Comparison of ENCODE assay signal across 8 mouse cellular contexts in the genomic region with DNA sequence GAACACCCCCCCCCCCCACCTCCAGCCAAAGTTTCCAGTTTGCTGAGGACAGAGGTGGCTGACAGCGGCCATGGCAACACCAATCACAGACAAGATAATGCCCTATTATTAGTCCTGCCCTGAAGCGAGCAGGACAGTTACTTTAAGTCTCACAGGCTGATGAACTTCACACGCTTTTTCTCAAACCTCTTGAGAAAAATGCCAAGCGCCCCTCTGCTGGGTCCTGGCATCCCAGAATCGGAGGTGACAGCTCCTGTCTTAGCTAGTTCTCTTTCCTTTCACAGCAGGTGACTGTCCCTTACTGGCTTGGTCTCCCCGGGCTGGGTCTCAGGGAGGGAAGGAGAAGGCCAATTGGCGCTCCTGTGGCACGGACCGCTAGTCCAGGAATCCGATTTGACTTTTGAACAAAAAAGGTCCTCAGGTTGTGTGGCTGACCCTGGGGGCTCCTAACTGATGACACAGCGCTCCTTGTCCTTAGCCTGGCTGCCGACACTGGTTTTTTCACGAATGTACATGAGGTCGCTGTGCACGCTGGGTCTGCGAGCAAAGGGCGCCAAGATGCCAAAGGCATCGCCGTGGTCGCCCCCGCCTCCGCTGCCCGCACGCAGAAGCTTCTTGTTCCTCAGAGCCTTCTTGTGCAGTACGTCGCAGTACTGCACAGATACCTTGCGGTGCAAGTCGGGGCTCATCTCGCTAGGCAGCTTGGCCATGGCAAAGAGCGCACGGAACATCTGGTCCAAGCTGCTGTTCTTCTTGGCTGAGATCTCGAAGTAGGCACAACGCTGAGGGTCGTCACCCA. TPM values are rescaled to one million over a fixed set of nuclear protein-coding genes. Genes with fewer than 3 reads are reported as not detected.
DNase-seq lines count a peak whose midpoint lies in the region; ATAC-seq and TF ChIP-seq lines count a peak whose summit lies in the region.

No protein-coding gene starts in this region.

- peaks cover 47% of the 10 kb centered on the region for H3K4me1 ChIP-seq in embryonic facial prominence, embryonic 15.5 days
- peaks cover 20% of the 10 kb centered on the region for H3K4me1 ChIP-seq in kidney, postnatal 0 days (replicated peaks; ENCODE audit: insufficient read depth, low read length)
- peaks cover 33% of the 10 kb centered on the region for H3K4me1 ChIP-seq in neural tube, embryonic 13.5 days (replicated peaks)

- intact Hi-C loops in left cerebral cortex, postnatal 4 days (cut with DNase I): no loop called here

- H3K4me3 ChIP-seq in embryonic facial prominence, embryonic 15.5 days (replicated peaks): peak overlapping the region; percentile 51
- peak overlapping the region; percentile 48 for H3K4me3 ChIP-seq in kidney, postnatal 0 days (replicated peaks; ENCODE audit: low read depth, low read length)
- peak overlapping the region; percentile 42 for H3K4me3 ChIP-seq in neural tube, embryonic 13.5 days

- TF ChIP-seq CTCF in kidney, postnatal 0 days (IDR thresholded peaks at IDR 0.05; ENCODE audit: low read depth): no peak

- 10% methylated on average over 34 of the region's 34 CpGs for WGBS in embryonic facial prominence, embryonic 15.5 days
- 9% methylated on average over 34 of the region's 34 CpGs for WGBS in kidney, postnatal 0 days
- WGBS in neural tube, embryonic 13.5 days: 6% methylated on average over 34 of the region's 34 CpGs

- H3K4me2 ChIP-seq in embryonic facial prominence, embryonic 15.5 days (replicated peaks): peak overlapping the region; percentile 97
- peak overlapping the region; percentile 92 for H3K4me2 ChIP-seq in kidney, postnatal 0 days (ENCODE audit: low read length)
- H3K4me2 ChIP-seq in neural tube, embryonic 13.5 days: peak overlapping the region; percentile 81

- peak overlapping the region; percentile 35; the same call in 1 of the 2 replicates for H3K9ac ChIP-seq in embryonic facial prominence, embryonic 15.5 days
- H3K9ac ChIP-seq in kidney, postnatal 0 days (ENCODE audit: low read depth, low read length): peak overlapping the region; percentile 57
- H3K9ac ChIP-seq in neural tube, embryonic 13.5 days: peak overlapping the region; percentile 63

- no peaks in the 10 kb centered on the region for H3K9me3 ChIP-seq in embryonic facial prominence, embryonic 15.5 days (replicated peaks)
- H3K9me3 ChIP-seq in kidney, postnatal 0 days (replicated peaks; ENCODE audit: low read length): no peaks in the 10 kb centered on the region
- H3K9me3 ChIP-seq in neural tube, embryonic 13.5 days: no peaks in the 10 kb centered on the region

- no peak overlapping the region for H3K27ac ChIP-seq in embryonic facial prominence, embryonic 15.5 days (replicated peaks)
- no peak overlapping the region for H3K27ac ChIP-seq in kidney, postnatal 0 days
- no peak overlapping the region for H3K27ac ChIP-seq in neural tube, embryonic 13.5 days (replicated peaks)

- peaks cover 17% of the 10 kb centered on the region for H3K36me3 ChIP-seq in embryonic facial prominence, embryonic 15.5 days
- peaks cover 17% of the 10 kb centered on the region for H3K36me3 ChIP-seq in kidney, postnatal 0 days (ENCODE audit: insufficient read depth, low read length)
- peaks cover 20% of the 10 kb centered on the region; the same call in 1 of the 2 replicates for H3K36me3 ChIP-seq in neural tube, embryonic 13.5 days

- ATAC-seq in embryonic facial prominence, embryonic 15.5 days (ENCODE audit: insufficient number of reproducible peaks, low FRiP score, low TSS enrichment, low read depth): no peak
- no peak for ATAC-seq in kidney, postnatal 0 days (replicated peaks; ENCODE audit: low FRiP score, low read depth)
- 0 out of 2 replicates have a peak, but pooled peaks have one; percentile 17 for ATAC-seq in neural tube, embryonic 13.5 days (ENCODE audit: low read depth)
- ATAC-seq in erythroblast, adult 5-6 weeks (replicated peaks; ENCODE audit: low FRiP score, poor library complexity, severe bottlenecking): no peak

- H3K27me3 ChIP-seq in embryonic facial prominence, embryonic 15.5 days: peaks cover 26% of the 10 kb centered on the region
- no peaks in the 10 kb centered on the region for H3K27me3 ChIP-seq in kidney, postnatal 0 days (ENCODE audit: insufficient read depth, low read length)
- H3K27me3 ChIP-seq in neural tube, embryonic 13.5 days: peaks cover 37% of the 10 kb centered on the region

- DNase-seq in left cerebral cortex, postnatal 4 days: peak; percentile 24
- no peak for DNase-seq in left cerebral cortex, adult 11 months (ENCODE audit: low spot score)
- peak; percentile 35 for DNase-seq in ZHBTc4 (ENCODE audit: low read depth, low spot score)
- DNase-seq in kidney, postnatal 0 days (ENCODE audit: low spot score): peak; percentile 19
- DNase-seq in gastrocnemius, adult 8-10 months (ENCODE audit: low spot score in 2 of 2): no peak

RNA-seq across cellular contexts. Expression of gene Rasd1, which starts 1.2 kb away (rescaled TPM):
- 1 to 10 TPM; 1.3 to 1.5 TPM for total RNA-seq in left cerebral cortex, postnatal 4 days (2021)
- 3.1 and 3.4 TPM in 2 replicates for polyA plus RNA-seq in embryonic facial prominence, embryonic 15.5 days (2015; fragmentation: Nextera tagmentation; extraction: Ambion mirVana)
- 7.4 and 7.9 TPM in 2 replicates for polyA plus RNA-seq in kidney, postnatal 0 days (2015; fragmentation: Nextera tagmentation; extraction: Ambion mirVana)
- 0.96 and 1.1 TPM in 2 replicates for polyA plus RNA-seq in neural tube, embryonic 13.5 days (2015; fragmentation: Nextera tagmentation; extraction: Ambion mirVana)
- total RNA-seq in erythroblast, adult 5-6 weeks (2015; ENCODE audit: low replicate concordance): not detected in 2 replicates
- not detected in 2 replicates for total RNA-seq in erythroblast, adult 5-6 weeks (2017; ENCODE audit: low replicate concordance)
- 1 to 10 TPM in 3 of 4 experiments, under 1 TPM in 1; 0.39 to 3.4 (median 1.7) TPM for total RNA-seq in gastrocnemius, adult 8-10 months (2022)

RNA-seq across cellular contexts. Expression of gene Med9, which starts 15.6 kb away (rescaled TPM):
- 10 to 100 TPM; 23.8 to 25.2 TPM for total RNA-seq in left cerebral cortex, postnatal 4 days (2021)
- polyA plus RNA-seq in embryonic facial prominence, embryonic 15.5 days (2015; fragmentation: Nextera tagmentation; extraction: Ambion mirVana): 37.6 and 39.4 TPM in 2 replicates
- polyA plus RNA-seq in kidney, postnatal 0 days (2015; fragmentation: Nextera tagmentation; extraction: Ambion mirVana): 38.9 and 40.2 TPM in 2 replicates
- 36.2 TPM in 2 replicates for polyA plus RNA-seq in neural tube, embryonic 13.5 days (2015; fragmentation: Nextera tagmentation; extraction: Ambion mirVana)
- 2.9 and 3.3 TPM in 2 replicates for total RNA-seq in erythroblast, adult 5-6 weeks (2015; ENCODE audit: low replicate concordance)
- total RNA-seq in erythroblast, adult 5-6 weeks (2017; ENCODE audit: low replicate concordance): 3.9 and 8.9 TPM in 2 replicates
- total RNA-seq in gastrocnemius, adult 8-10 months (2022): 10 to 100 TPM; 20.2 to 24.2 (median 21.3) TPM

Comparison
In these comparisons a context has a peak if more than half of its experiments do, and no peak if none do; other contexts are left out.
1. DNase-seq: peak in left cerebral cortex, postnatal 4 days (single experiment), ZHBTc4 (single experiment) and kidney, postnatal 0 days (single experiment); none in left cerebral cortex, adult 11 months (single experiment) and gastrocnemius, adult 8-10 months (0 of 2).
2. Peak in every context shown above with its lines, with median percentiles within 50 percentile points of each other: H3K4me2 ChIP-seq, H3K4me3 ChIP-seq and H3K9ac ChIP-seq.